Mouse (Mus musculus): Measurements from ENCODE around the gene Tmem189. TPM values are rescaled to one million over a fixed set of nuclear protein-coding genes. Genes with fewer than 3 reads are reported as not detected.
A peak's percentile ranks its signal among the peaks of the same experiment; 100 is the strongest.

Gene Tmem189
- polyA plus RNA-seq, 1 experiment from 2014 or later = 39.6 TPM

DNA sequence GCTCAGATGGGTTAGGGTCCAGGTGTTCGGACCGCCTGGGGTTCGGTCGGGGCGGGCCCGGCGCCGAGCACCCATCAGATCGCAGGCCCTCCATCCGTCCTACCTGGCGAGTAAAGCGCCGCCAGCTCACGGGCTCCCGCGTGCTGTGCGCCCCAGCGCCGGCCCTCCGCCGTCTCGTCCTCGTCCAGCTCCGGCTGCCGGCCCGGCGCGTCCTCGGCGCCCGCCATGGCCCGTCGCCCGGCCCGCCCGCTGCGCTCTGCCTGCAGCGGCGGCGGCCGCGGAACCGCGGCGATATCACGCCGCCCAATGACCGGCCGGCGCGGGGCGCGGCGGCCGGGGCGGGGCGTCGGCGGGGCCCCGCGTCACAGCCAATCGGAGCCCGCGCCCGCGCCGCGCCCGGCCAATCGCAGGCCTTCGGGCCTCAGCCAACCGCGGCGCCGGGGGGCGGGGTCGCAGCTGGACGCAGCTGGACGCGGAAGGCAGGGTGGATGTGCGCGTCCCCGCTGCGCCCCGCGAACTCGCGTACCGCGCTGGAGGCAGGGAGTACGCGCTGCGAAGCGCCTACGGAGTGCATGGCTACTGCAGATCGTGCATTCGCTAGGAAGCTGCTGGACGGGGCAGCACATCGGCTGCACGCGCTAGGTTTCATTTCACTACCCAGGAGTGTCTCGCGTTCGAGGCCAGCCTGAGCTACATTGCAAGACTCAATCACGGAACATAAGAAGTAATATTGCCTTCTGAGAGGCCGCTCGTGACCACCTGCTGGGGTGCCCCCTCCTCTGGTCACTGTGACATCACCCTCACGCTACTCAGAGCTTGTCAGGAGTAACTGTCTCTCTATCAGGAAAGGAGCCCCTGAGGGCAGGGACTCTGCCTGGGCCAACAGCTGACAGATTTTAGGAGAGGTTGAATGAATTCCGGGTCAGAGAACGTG lies 28.1 kb downstream of the Tmem189 start, which contains the start of gene Gm20431:
Gene Gm20431, minus strand, starts transcription at position 227 of the 934 bp plus-strand sequence.
- H3K4me2 ChIP-seq (ENCODE audit: low read depth, low read length) = peak within 1 kb of the TSS; percentile 96
- H3K36me3 ChIP-seq (ENCODE audit: control insufficient read depth, insufficient read depth, low read length) = no peaks in the 10 kb centered on the region
- H3K4me1 ChIP-seq (replicated peaks; ENCODE audit: control insufficient read depth, insufficient read depth, low read length) = peaks cover 33% of the 10 kb centered on the region
- no peaks in the 10 kb centered on the region for H3K9me3 ChIP-seq (ENCODE audit: control insufficient read depth, low read length)
- peak within 1 kb of the TSS; percentile 92 for H3K9ac ChIP-seq (ENCODE audit: low read length)
- WGBS = under 1% methylated on average over 84 of the region's 110 CpGs
- ATAC-seq (ENCODE audit: low read depth) = peak; percentile 97
- peak within 1 kb of the TSS; percentile 68 for H3K27ac ChIP-seq (ENCODE audit: low read length)
- peak within 1 kb of the TSS; percentile 94 for H3K4me3 ChIP-seq (ENCODE audit: low read length)
- no peaks in the 10 kb centered on the region for H3K27me3 ChIP-seq (ENCODE audit: control insufficient read depth, insufficient read depth, low read depth, low read length)

DNA sequence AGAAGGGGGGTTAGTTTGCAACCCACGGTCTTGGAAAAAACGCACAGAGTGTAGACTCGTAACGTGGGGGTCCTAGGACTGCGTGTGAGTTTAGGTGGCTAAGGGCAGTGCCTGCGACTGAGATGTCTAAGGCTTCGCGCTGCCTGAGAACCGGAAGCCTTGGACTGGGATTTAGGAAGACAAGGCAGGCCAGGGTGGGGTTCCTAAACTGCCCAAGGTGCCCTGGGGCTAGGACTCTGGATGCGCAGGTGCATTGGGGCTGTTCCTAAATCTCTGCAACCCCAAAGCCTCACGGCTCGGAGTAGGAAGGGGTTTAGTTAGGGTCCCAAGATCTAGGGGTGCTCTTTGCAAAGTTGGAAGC lies 29.0 kb downstream of the Tmem189 start:
- H3K4me3 ChIP-seq (ENCODE audit: low read length) = peak overlapping the region; percentile 94
- 1% methylated on average over 12 of the region's 12 CpGs for WGBS
- H3K9ac ChIP-seq (ENCODE audit: low read length) = peak overlapping the region; percentile 92
- H3K36me3 ChIP-seq (ENCODE audit: control insufficient read depth, insufficient read depth, low read length) = no peaks in the 10 kb centered on the region
- H3K9me3 ChIP-seq (ENCODE audit: control insufficient read depth, low read length) = no peaks in the 10 kb centered on the region
- no peaks in the 10 kb centered on the region for H3K27me3 ChIP-seq (ENCODE audit: control insufficient read depth, insufficient read depth, low read depth, low read length)
- peaks cover 33% of the 10 kb centered on the region for H3K4me1 ChIP-seq (replicated peaks; ENCODE audit: control insufficient read depth, insufficient read depth, low read length)
- ATAC-seq (ENCODE audit: low read depth) = no peak
- peak overlapping the region; percentile 96 for H3K4me2 ChIP-seq (ENCODE audit: low read depth, low read length)
- H3K27ac ChIP-seq (ENCODE audit: low read length) = peak overlapping the region; percentile 68

DNA sequence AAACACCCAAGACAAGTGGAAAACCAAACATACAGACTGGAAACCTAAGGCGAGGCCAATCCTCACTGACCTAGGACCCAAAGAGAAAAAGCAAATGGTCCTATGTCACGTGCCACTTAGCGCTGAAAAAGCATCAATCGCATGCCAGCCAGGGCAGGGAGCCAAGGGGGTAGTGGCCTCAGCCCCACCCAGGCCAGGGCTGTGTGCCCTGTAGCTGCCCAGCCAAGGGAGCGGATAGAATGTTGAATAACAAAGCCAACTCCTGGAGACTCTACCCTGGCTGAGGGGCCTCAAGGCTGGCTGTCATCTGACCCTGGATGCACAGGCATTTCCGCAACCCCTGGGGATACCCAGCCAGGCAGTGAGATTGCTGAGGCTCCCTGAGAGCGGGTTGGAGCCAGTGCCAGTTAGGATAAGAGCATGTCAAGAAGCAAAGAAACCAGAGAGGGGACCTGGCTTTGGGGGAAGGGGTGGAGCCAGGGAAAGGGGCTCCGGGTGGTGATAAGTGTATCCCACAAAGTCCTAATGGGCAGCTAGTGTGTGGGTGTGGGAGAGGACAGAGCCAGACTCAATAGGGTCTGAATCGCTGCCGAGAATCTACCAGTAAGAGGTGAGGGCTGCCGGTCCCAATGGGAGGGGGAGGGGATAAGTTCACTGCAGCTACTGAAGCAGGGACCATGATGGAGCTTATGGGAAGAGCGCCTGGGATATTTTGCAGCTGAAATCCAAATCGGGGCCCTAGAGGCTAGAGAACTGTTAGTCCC lies 29.6 kb downstream of the Tmem189 start:
- WGBS = 23% methylated on average over 13 of the region's 13 CpGs
- Histone ChIP-seq H3K9me3 (ENCODE audit: control insufficient read depth, low read length) (no peaks in the 10 kb centered on the region), H3K4me1 (replicated peaks; ENCODE audit: control insufficient read depth, insufficient read depth, low read length) (peaks cover 33% of the 10 kb centered on the region), H3K27me3 (ENCODE audit: control insufficient read depth, insufficient read depth, low read depth, low read length) (no peaks in the 10 kb centered on the region), H3K36me3 (ENCODE audit: control insufficient read depth, insufficient read depth, low read length) (no peaks in the 10 kb centered on the region), H3K4me2 (ENCODE audit: low read depth, low read length) (peak overlapping the region; percentile 96), H3K27ac (ENCODE audit: low read length) (peak overlapping the region; percentile 68), H3K9ac (ENCODE audit: low read length) (peak overlapping the region; percentile 92), H3K4me3 (ENCODE audit: low read length) (peak overlapping the region; percentile 94)
- ATAC-seq (ENCODE audit: low read depth) = peak; percentile 15; the same call in 1 of the 2 replicates

DNA sequence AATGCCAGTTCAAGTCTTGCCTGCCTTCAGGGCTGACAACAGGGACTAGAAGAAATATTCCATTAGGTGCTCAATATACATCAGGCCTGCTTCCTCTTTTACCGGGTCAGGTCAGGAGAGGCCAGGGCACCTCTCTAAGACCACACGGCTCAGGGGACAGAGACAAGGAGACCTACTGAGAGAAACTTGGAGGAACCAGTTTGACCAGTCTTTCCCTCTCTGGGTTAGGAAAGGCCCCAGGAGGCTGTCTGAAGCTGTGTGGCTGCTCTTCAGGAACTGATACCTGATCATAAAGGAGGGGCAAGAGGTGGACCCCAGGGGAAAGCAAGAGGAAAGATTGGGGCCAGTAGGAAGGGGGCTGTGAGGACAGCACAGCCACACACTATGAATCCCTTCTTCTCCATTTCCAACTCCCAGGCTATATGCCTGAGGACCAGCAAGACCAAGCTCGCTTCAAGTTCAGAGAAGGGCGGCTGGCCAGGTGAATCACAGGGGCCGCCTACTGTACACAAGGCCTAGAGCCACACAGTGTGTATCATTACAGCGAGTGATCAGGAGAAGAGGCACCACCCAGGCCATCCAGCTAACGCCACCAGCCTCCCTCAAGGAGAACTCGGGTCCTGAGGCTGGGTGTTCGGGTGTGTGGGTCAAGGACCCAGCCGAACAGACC lies 30.3 kb downstream of the Tmem189 start:
- H3K4me1 ChIP-seq (replicated peaks; ENCODE audit: control insufficient read depth, insufficient read depth, low read length) = peaks cover 33% of the 10 kb centered on the region
- 51% methylated on average over 10 of the region's 10 CpGs for WGBS
- no peak for ATAC-seq (ENCODE audit: low read depth)
- H3K9ac ChIP-seq (ENCODE audit: low read length) = peak overlapping the region; percentile 92
- H3K36me3 ChIP-seq (ENCODE audit: control insufficient read depth, insufficient read depth, low read length) = no peaks in the 10 kb centered on the region
- no peaks in the 10 kb centered on the region for H3K9me3 ChIP-seq (ENCODE audit: control insufficient read depth, low read length)
- peak overlapping the region; percentile 96 for H3K4me2 ChIP-seq (ENCODE audit: low read depth, low read length)
- peak overlapping the region; percentile 94 for H3K4me3 ChIP-seq (ENCODE audit: low read length)
- peak overlapping the region; percentile 68 for H3K27ac ChIP-seq (ENCODE audit: low read length)
- H3K27me3 ChIP-seq (ENCODE audit: control insufficient read depth, insufficient read depth, low read depth, low read length) = no peaks in the 10 kb centered on the region

DNA sequence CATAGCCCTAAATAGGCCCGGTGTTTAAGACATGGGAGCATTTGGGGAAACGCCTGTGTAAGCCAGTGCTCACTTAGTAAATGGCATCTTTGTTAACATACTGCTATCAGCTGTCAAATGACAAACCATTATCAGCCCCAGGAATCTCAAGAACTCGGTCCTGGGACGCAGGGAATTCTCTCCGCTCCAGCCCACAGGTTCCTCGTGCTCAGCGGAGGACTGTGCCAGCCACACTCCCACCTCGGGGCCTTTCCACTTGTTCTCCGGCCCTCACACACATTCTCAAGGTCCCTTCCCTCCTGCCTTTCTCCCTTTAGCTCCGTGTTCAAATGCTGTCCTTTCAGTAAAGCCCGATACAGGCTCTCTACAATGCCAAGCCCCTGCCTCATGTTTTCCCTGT lies 30.9 kb downstream of the Tmem189 start:
- H3K27me3 ChIP-seq (ENCODE audit: control insufficient read depth, insufficient read depth, low read depth, low read length) = no peaks in the 10 kb centered on the region
- H3K4me2 ChIP-seq (ENCODE audit: low read depth, low read length) = peak overlapping the region; percentile 96; the same call in 1 of the 2 replicates
- peaks cover 33% of the 10 kb centered on the region for H3K4me1 ChIP-seq (replicated peaks; ENCODE audit: control insufficient read depth, insufficient read depth, low read length)
- H3K9me3 ChIP-seq (ENCODE audit: control insufficient read depth, low read length) = no peaks in the 10 kb centered on the region
- 50% methylated on average over 11 of the region's 11 CpGs for WGBS
- no peak overlapping the region for H3K4me3 ChIP-seq (ENCODE audit: low read length)
- no peak for ATAC-seq (ENCODE audit: low read depth)
- H3K9ac ChIP-seq (ENCODE audit: low read length) = no peak overlapping the region
- H3K36me3 ChIP-seq (ENCODE audit: control insufficient read depth, insufficient read depth, low read length) = no peaks in the 10 kb centered on the region
- H3K27ac ChIP-seq (ENCODE audit: low read length) = peak overlapping the region; percentile 9; the same call in 1 of the 2 replicates

DNA sequence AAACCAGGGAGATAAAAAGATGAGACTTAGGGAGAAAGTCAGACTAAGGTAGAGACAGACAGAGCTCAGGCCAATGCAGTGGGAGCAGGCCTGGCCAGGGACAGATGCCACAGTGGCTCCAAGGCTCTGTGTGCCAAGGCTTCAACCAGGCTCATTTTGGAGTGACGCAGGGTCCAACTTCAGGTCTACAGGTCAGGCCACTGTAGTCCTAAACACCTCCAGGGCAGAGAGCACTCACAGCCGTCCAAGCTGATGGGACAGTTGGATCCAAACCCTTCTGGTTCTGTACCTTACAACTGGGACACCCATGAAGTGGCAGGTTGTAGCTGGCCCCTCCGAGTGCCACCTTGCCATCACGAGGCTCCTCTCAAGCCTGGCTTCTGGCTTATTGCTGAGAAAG lies 31.6 kb downstream of the Tmem189 start:
- Histone ChIP-seq H3K4me1 (replicated peaks; ENCODE audit: control insufficient read depth, insufficient read depth, low read length) (peaks cover 33% of the 10 kb centered on the region), H3K9ac (ENCODE audit: low read length) (no peak overlapping the region), H3K27ac (ENCODE audit: low read length) (no peak overlapping the region), H3K4me3 (ENCODE audit: low read length) (no peak overlapping the region), H3K36me3 (ENCODE audit: control insufficient read depth, insufficient read depth, low read length) (no peaks in the 10 kb centered on the region; the same call in 1 of the 2 replicates), H3K27me3 (ENCODE audit: control insufficient read depth, insufficient read depth, low read depth, low read length) (no peaks in the 10 kb centered on the region), H3K9me3 (ENCODE audit: control insufficient read depth, low read length) (no peaks in the 10 kb centered on the region), H3K4me2 (ENCODE audit: low read depth, low read length) (no peak overlapping the region)
- no peak for ATAC-seq (ENCODE audit: low read depth)
- WGBS = 88% methylated on average over 4 of the region's 4 CpGs

DNA sequence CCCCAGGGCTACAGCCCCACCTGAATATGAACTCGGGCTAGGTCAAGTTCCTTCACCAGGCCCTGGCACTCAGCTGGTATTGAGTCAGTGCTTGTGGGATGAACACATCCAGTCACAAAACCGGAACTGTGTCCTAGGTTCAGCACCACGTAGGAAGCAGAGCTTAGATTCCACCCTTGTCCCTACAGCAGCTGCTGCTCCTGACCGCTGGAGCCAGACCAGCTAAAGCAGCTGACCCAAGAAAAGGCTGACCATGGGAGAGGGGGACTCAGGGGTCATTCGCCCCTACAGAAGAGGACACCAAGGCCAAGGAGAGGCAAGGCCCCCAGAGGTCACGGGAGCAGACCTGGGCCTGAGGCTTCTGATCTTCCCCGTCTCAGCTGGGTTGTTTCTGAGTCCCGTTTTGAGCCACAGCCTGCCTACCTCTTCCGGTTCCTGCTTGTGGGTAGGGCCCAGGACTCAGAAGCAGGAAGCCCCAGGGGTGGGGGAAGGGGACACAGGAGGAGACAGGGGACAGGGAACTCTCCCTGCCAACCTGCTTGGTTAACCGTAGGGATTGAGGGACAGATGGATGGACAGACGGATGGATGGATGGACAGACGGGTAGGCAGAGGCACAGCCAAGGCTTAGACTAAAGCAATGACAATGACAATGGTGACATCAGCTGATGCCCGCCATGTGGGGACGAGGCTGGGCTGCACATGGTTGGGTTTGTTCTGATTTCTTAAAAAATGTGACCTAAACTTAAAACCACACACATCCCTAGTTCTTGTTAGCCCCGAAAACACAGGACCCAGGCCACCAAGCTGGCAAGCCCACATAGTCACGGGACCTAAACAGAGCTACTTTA lies 32.8 kb downstream of the Tmem189 start:
- H3K4me2 ChIP-seq (ENCODE audit: low read depth, low read length) = no peak overlapping the region
- no peak overlapping the region for H3K4me3 ChIP-seq (ENCODE audit: low read length)
- WGBS = 77% methylated on average over 16 of the region's 16 CpGs
- no peak for ATAC-seq (ENCODE audit: low read depth)
- H3K27ac ChIP-seq (ENCODE audit: low read length) = no peak overlapping the region
- 0 out of 2 replicates have a peak overlapping the region, but pooled peaks have one; percentile 3 for H3K9ac ChIP-seq (ENCODE audit: low read length)
- H3K9me3 ChIP-seq (ENCODE audit: control insufficient read depth, low read length) = no peaks in the 10 kb centered on the region
- peaks cover 29% of the 10 kb centered on the region for H3K4me1 ChIP-seq (replicated peaks; ENCODE audit: control insufficient read depth, insufficient read depth, low read length)
- no peaks in the 10 kb centered on the region for H3K27me3 ChIP-seq (ENCODE audit: control insufficient read depth, insufficient read depth, low read depth, low read length)
- no peaks in the 10 kb centered on the region; the same call in none of the 2 replicates for H3K36me3 ChIP-seq (ENCODE audit: control insufficient read depth, insufficient read depth, low read length)

DNA sequence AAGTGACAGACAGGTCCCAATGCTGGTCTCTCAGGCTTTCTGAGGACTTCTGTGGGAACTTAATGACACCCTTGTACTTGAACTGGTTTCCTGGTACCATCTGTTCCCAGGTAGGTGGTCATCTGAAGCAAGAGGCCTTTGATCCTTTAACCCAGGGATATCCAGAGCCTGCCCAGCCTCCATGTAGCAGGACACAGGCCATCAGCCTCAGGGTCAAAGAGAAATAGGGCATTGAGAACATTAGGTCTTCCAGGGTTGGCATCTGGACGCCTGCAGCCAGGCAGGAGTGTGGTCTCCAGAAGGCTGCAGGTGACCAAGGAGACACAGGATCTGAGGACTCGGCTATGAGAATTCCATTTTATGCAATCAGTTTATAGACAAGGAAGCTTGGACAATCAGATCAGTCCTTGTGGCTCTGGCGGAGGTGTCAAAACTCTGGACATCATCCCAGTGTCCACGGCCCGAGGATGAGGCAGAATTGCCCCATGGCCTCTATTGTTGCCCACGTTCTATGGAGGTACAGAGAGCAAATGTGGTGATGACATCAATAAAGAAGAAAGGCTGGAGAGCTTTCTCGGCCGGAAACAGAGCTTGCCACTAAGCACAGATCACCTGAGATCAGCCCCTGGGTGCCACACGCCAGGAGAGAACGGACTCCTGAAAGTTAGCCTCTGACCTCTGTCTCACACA lies 34.6 kb downstream of the Tmem189 start:
- Histone ChIP-seq H3K27ac (ENCODE audit: low read length) (no peak overlapping the region), H3K9me3 (ENCODE audit: control insufficient read depth, low read length) (no peaks in the 10 kb centered on the region), H3K4me2 (ENCODE audit: low read depth, low read length) (no peak overlapping the region), H3K4me3 (ENCODE audit: low read length) (no peak overlapping the region), H3K27me3 (ENCODE audit: control insufficient read depth, insufficient read depth, low read depth, low read length) (no peaks in the 10 kb centered on the region), H3K4me1 (replicated peaks; ENCODE audit: control insufficient read depth, insufficient read depth, low read length) (peaks cover 20% of the 10 kb centered on the region), H3K9ac (ENCODE audit: low read length) (no peak overlapping the region), H3K36me3 (ENCODE audit: control insufficient read depth, insufficient read depth, low read length) (no peaks in the 10 kb centered on the region; the same call in none of the 2 replicates)
- 85% methylated on average over 10 of the region's 10 CpGs for WGBS
- no peak for ATAC-seq (ENCODE audit: low read depth)
